Mouse (Mus musculus): ENCODE data around the gene Zfyve28. TPM values are rescaled to one million over a fixed set of nuclear protein-coding genes. Genes with fewer than 3 reads are reported as not detected.

The Zfyve28 gene
- polyA plus RNA-seq (2012; rRNA removed), result 42.2 and 43.0 TPM in 2 replicates

GRCm38 (mm10) chr5:34288154-34288716 lies at the start of gene Zfyve28, which contains the start of gene Cfap99:
Gene Zfyve28, minus strand, starts transcription at chr5:34288449.
Gene Cfap99, plus strand, starts transcription at chr5:34288600.
- Histone ChIP-seq H3K4me3 (ENCODE audit: insufficient read depth, low read length) (peak within 1 kb of the TSS; percentile 95), H3K27ac (ENCODE audit: insufficient read depth, low read length) (peak within 1 kb of the TSS; percentile 58), H3K4me1 (ENCODE audit: control insufficient read depth, insufficient read depth, low read length) (peaks cover 2% of the 10 kb centered on the region; the same call in 1 of the 2 replicates)
- no peak for TF ChIP-seq CTCF (IDR thresholded peaks at IDR 0.05; ENCODE audit: extremely low read depth, insufficient read depth, low read length)
- TF ChIP-seq POLR2A (IDR thresholded peaks at IDR 0.05; ENCODE audit: extremely low read depth, insufficient read depth, low read length), result 0 out of 2 replicates have a peak, but pooled peaks have one; percentile 35

GRCm38 (mm10) chr5:34336775-34337450 lies 48.7 kb upstream of the Zfyve28 start:
- H3K4me3 ChIP-seq (ENCODE audit: insufficient read depth, low read length), result peak overlapping the region; percentile 82
- H3K4me1 ChIP-seq (ENCODE audit: control insufficient read depth, insufficient read depth, low read length), result peaks cover 3% of the 10 kb centered on the region; the same call in 1 of the 2 replicates
- no peak for TF ChIP-seq CTCF (IDR thresholded peaks at IDR 0.05; ENCODE audit: extremely low read depth, insufficient read depth, low read length)
- TF ChIP-seq POLR2A (IDR thresholded peaks at IDR 0.05; ENCODE audit: extremely low read depth, insufficient read depth, low read length), result no peak
- peak overlapping the region; percentile 61; the same call in 1 of the 2 replicates for H3K27ac ChIP-seq (ENCODE audit: insufficient read depth, low read length)

DNA sequence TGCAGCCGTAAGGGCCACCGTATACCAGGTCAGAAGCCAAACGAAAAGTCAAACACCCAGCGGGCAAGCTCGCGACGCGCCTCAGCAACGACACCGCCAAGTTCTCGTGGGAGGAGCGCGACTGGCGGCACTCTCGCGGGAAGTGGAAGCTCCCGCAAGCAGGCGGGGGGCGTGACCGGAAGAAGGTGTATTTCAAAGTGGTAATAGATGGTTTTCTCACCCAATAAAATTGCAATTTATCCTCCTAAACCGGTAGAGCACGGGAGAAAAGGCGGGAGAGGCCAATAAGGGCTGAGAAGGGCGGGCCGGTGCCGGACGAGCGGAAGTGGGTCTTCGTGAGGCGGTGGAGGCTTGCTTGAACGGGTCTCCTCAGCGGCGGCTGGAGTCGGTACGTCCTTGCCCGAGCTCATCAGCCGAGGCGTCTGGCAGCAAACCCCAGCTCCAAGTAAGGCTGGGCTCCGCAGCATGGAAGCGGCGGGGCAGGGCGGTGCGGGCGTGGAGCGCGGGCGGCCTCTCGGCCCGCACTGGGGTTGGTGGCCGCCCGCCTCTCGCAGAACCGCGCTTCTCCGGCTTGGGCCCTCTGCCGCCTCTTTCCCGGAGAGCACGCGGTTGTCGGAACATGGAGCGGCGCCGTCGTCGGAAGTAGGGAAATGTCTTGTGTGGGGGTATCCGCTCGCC lies 48.0 kb upstream of the Zfyve28 start, which contains the start of gene Rnf4:
Rnf4 (plus strand) TSS at position 193 of the 678 bp plus-strand sequence.
- TF ChIP-seq POLR2A (IDR thresholded peaks at IDR 0.05; ENCODE audit: extremely low read depth, insufficient read depth, low read length) (peak; percentile 92), CTCF (IDR thresholded peaks at IDR 0.05; ENCODE audit: extremely low read depth, insufficient read depth, low read length) (no peak)
- Histone ChIP-seq H3K4me3 (ENCODE audit: insufficient read depth, low read length) (peak within 1 kb of the TSS; percentile 82), H3K27ac (ENCODE audit: insufficient read depth, low read length) (peak within 1 kb of the TSS; percentile 76), H3K4me1 (ENCODE audit: control insufficient read depth, insufficient read depth, low read length) (peaks cover 3% of the 10 kb centered on the region; the same call in 1 of the 2 replicates)

DNA sequence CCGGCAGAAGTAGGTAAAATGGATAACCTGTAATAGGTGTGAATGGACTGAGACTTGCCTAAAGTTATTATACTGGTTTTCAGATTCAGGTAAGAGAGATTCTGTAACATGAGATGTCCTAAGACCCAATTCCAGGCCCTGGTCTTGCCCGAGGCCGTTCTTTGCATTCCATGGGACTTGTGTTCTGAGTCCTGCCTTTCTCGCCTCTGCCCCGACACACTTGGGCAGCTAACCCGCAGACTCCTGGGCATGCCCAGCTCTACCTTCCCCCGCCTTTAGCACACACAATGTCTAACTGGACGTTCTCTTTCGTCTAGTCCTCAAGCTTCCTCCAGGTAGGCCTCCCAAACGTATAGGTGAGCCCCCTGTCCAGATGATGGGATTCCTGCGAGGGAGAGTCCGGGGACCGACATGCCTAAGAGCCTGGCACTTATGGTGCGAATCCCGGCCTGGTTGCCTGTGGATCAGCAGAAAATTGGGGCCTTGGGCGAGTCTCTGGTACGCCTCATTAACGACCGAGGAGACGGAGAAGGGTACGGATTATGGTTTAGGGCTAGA lies 47.4 kb upstream of the Zfyve28 start:
- no peak for TF ChIP-seq CTCF (IDR thresholded peaks at IDR 0.05; ENCODE audit: extremely low read depth, insufficient read depth, low read length)
- Histone ChIP-seq H3K27ac (ENCODE audit: insufficient read depth, low read length) (peak overlapping the region; percentile 76), H3K4me3 (ENCODE audit: insufficient read depth, low read length) (peak overlapping the region; percentile 82), H3K4me1 (ENCODE audit: control insufficient read depth, insufficient read depth, low read length) (peaks cover 3% of the 10 kb centered on the region; the same call in 1 of the 2 replicates)

DNA sequence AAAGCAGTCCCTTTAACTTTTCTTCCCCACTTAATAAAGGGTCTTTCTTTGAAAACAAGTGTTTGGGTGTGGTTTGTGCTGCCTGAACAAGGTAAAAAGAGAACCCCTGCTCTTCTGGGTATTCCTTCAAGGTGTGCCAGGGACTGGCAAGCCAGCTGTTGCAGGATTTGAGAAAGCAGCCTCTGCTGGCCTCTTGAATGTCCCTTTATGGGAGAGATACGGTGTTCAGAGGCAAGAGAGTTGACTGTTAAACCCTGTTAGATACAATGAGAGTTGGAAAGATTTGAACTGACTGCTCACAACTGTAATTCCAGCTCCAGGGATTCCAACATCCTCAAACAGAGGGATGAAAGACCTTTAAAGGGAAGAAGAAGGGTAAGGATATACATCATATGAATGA lies 45.8 kb upstream of the Zfyve28 start:
- H3K4me3 ChIP-seq (ENCODE audit: insufficient read depth, low read length), result no peak overlapping the region

DNA sequence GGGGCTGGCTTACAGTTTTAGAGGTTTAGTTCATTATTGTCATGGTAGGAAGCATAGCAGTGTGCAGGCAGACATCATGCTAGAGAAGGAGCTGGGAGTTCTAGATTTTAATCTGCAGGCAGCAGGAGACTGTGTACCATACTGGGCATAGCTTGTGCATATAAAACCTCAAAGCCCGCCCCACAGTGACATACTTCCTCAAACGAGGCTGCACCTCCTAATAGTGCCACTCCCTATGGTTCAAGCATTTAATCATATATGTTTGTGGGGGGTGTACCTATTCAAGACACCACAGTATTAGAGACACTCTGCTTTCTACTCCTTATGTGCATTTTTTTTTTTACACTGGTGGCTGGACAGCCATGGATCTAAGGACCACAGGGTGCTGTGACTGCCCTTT lies 41.9 kb upstream of the Zfyve28 start:
- no peak overlapping the region for H3K27ac ChIP-seq (ENCODE audit: insufficient read depth, low read length)
- H3K4me1 ChIP-seq (ENCODE audit: control insufficient read depth, insufficient read depth, low read length), result peaks cover 8% of the 10 kb centered on the region
- no peak for TF ChIP-seq CTCF (IDR thresholded peaks at IDR 0.05; ENCODE audit: extremely low read depth, insufficient read depth, low read length)
- no peak for TF ChIP-seq POLR2A (IDR thresholded peaks at IDR 0.05; ENCODE audit: extremely low read depth, insufficient read depth, low read length)
- H3K4me3 ChIP-seq (ENCODE audit: insufficient read depth, low read length), result no peak overlapping the region

More for the DNA sequence above, 45.8 kb upstream of the Zfyve28 start:
- H3K27ac ChIP-seq (ENCODE audit: insufficient read depth, low read length), result no peak overlapping the region
- TF ChIP-seq POLR2A (IDR thresholded peaks at IDR 0.05; ENCODE audit: extremely low read depth, insufficient read depth, low read length) (no peak), CTCF (IDR thresholded peaks at IDR 0.05; ENCODE audit: extremely low read depth, insufficient read depth, low read length) (no peak)
- H3K4me1 ChIP-seq (ENCODE audit: control insufficient read depth, insufficient read depth, low read length), result peaks cover 3% of the 10 kb centered on the region; the same call in 1 of the 2 replicates

GRCm38 (mm10) chr5:34326875-34327576 lies 38.8 kb upstream of the Zfyve28 start:
- H3K27ac ChIP-seq (ENCODE audit: insufficient read depth, low read length), result no peak overlapping the region
- peak overlapping the region; percentile 34 for H3K4me3 ChIP-seq (ENCODE audit: insufficient read depth, low read length)
- no peak for TF ChIP-seq POLR2A (IDR thresholded peaks at IDR 0.05; ENCODE audit: extremely low read depth, insufficient read depth, low read length)
- no peak for TF ChIP-seq CTCF (IDR thresholded peaks at IDR 0.05; ENCODE audit: extremely low read depth, insufficient read depth, low read length)
- H3K4me1 ChIP-seq (ENCODE audit: control insufficient read depth, insufficient read depth, low read length), result peaks cover 8% of the 10 kb centered on the region

- no peak for TF ChIP-seq POLR2A (IDR thresholded peaks at IDR 0.05; ENCODE audit: extremely low read depth, insufficient read depth, low read length)
- TF ChIP-seq CTCF (IDR thresholded peaks at IDR 0.05; ENCODE audit: extremely low read depth, insufficient read depth, low read length), result no peak
- Histone ChIP-seq H3K4me3 (ENCODE audit: insufficient read depth, low read length) (no peak overlapping the region), H3K27ac (ENCODE audit: insufficient read depth, low read length) (no peak overlapping the region)
Observed at GRCm38 (mm10) chr5:34326249-34326691, 38.0 kb upstream of the Zfyve28 start.

GRCm38 (mm10) chr5:34325286-34325685 lies 37.0 kb upstream of the Zfyve28 start:
- no peak overlapping the region for H3K4me3 ChIP-seq (ENCODE audit: insufficient read depth, low read length)
- no peak overlapping the region for H3K27ac ChIP-seq (ENCODE audit: insufficient read depth, low read length)
- peaks cover 8% of the 10 kb centered on the region for H3K4me1 ChIP-seq (ENCODE audit: control insufficient read depth, insufficient read depth, low read length)
- no peak for TF ChIP-seq POLR2A (IDR thresholded peaks at IDR 0.05; ENCODE audit: extremely low read depth, insufficient read depth, low read length)

More at GRCm38 (mm10) chr5:34326249-34326691, 38.0 kb upstream of the Zfyve28 start:
- peaks cover 8% of the 10 kb centered on the region for H3K4me1 ChIP-seq (ENCODE audit: control insufficient read depth, insufficient read depth, low read length)
